8 mouse cellular contexts compared by ENCODE assay signal in the genomic region with DNA sequence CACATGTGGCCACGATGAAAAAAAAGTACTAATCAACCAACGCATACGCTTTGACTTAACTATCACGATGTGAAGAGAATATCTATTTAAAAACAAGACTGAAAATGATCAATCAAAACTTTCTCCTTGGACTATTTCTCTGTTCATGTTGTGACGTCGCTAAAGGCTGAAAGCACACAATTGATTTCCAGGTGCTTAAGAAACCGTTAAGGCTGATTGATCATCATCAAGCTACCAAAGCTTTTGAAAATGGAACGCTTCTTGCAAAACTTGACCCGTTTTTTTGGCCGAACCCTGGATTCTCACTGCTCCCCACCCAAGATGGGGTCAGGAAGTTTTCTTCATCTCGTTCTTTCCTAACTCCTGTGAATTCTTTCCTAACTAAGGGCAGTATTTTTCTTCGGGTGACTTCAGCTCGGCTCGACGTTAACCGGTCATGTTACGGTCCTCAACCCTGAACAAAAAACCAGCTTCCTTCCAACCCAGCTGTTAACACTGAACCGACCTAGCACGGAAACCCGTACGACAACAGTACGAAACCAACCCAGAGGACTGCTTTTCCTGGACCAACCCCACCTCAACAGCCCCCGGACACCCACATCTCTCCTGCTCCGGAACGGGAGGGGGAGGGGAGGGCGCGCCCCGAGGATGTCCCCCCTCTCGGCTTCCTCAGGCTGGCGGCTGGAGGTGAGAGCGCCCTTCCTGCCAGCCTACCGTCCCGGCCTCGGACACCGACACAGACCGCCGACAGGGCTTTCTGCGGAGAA. TPM values are rescaled to one million over a fixed set of nuclear protein-coding genes. Genes with fewer than 3 reads are reported as not detected.
DNase-seq lines count a peak whose midpoint lies in the region; ATAC-seq lines count a peak whose summit lies in the region.

No protein-coding gene starts in this region.

- H3K4me3 ChIP-seq in forebrain, embryonic 14.5 days (ENCODE audit: low read depth, low read length): peak overlapping the region; percentile 91
- H3K4me3 ChIP-seq in limb, embryonic 13.5 days: peak overlapping the region; percentile 95
- H3K4me3 ChIP-seq in neural tube, embryonic 13.5 days: peak overlapping the region; percentile 95

- H3K4me1 ChIP-seq in forebrain, embryonic 14.5 days (ENCODE audit: control insufficient read depth, insufficient read depth, low read length): peaks cover 7% of the 10 kb centered on the region; the same call in 1 of the 2 replicates
- H3K4me1 ChIP-seq in limb, embryonic 13.5 days: peaks cover 21% of the 10 kb centered on the region
- H3K4me1 ChIP-seq in neural tube, embryonic 13.5 days (replicated peaks): peaks cover 36% of the 10 kb centered on the region

- ATAC-seq in forebrain, embryonic 14.5 days: no peak
- ATAC-seq in limb, embryonic 13.5 days (ENCODE audit: low FRiP score, low read depth): no peak
- no peak; the same call in 1 of the 2 replicates for ATAC-seq in neural tube, embryonic 13.5 days (ENCODE audit: low read depth)

- intact Hi-C loops in left cerebral cortex, postnatal 25 days (cut with DNase I): loop anchor here (5.0 kb wide), 1 partner anchor 88 kb away; no protein-coding TSS in a partner anchor

- WGBS in forebrain, embryonic 14.5 days: under 1% methylated on average over 38 of the region's 38 CpGs
- whole genome bisulfite sequencing in limb, embryonic 13.5 days: under 1% methylated on average over 38 of the region's 38 CpGs
- under 1% methylated on average over 34 of the region's 38 CpGs for WGBS in neural tube, embryonic 13.5 days

- H3K4me2 ChIP-seq in forebrain, embryonic 14.5 days (ENCODE audit: low read length): peak overlapping the region; percentile 68
- H3K4me2 ChIP-seq in limb, embryonic 13.5 days (replicated peaks): peak overlapping the region; percentile 80
- H3K4me2 ChIP-seq in neural tube, embryonic 13.5 days: peak overlapping the region; percentile 81

- H3K36me3 ChIP-seq in forebrain, embryonic 14.5 days (ENCODE audit: control insufficient read depth, insufficient read depth, low read length): no peaks in the 10 kb centered on the region
- peaks cover 8% of the 10 kb centered on the region for H3K36me3 ChIP-seq in limb, embryonic 13.5 days
- H3K36me3 ChIP-seq in neural tube, embryonic 13.5 days: peaks cover 16% of the 10 kb centered on the region; the same call in 1 of the 2 replicates

- no peaks in the 10 kb centered on the region for H3K27me3 ChIP-seq in forebrain, embryonic 14.5 days (replicated peaks; ENCODE audit: control insufficient read depth, insufficient read depth, low read length)
- H3K27me3 ChIP-seq in limb, embryonic 13.5 days: no peaks in the 10 kb centered on the region
- H3K27me3 ChIP-seq in neural tube, embryonic 13.5 days: no peaks in the 10 kb centered on the region

- peak overlapping the region; percentile 88 for H3K9ac ChIP-seq in forebrain, embryonic 14.5 days (ENCODE audit: low read length)
- peak overlapping the region; percentile 93 for H3K9ac ChIP-seq in limb, embryonic 13.5 days
- H3K9ac ChIP-seq in neural tube, embryonic 13.5 days: peak overlapping the region; percentile 94

- peak overlapping the region; percentile 89 for H3K27ac ChIP-seq in forebrain, embryonic 14.5 days (ENCODE audit: low read depth, low read length)
- peak overlapping the region; percentile 93 for H3K27ac ChIP-seq in limb, embryonic 13.5 days
- H3K27ac ChIP-seq in neural tube, embryonic 13.5 days (replicated peaks): peak overlapping the region; percentile 94

- H3K9me3 ChIP-seq in forebrain, embryonic 14.5 days (replicated peaks; ENCODE audit: control insufficient read depth, low read length): peaks cover 9% of the 10 kb centered on the region; the same call in 1 of the 2 replicates
- H3K9me3 ChIP-seq in limb, embryonic 13.5 days: peaks cover 6% of the 10 kb centered on the region; the same call in 1 of the 2 replicates
- peaks cover 9% of the 10 kb centered on the region; the same call in 1 of the 2 replicates for H3K9me3 ChIP-seq in neural tube, embryonic 13.5 days

- DNase-seq in left cerebral cortex, adult 11 months (ENCODE audit: low spot score): peak; percentile 7
- DNase-seq in left cerebral cortex, postnatal 25 days (ENCODE audit: low spot score in 2 of 2): no peak
- peak; percentile 61 for DNase-seq in T-cell, adult 2 months (ENCODE audit: low spot score)
- peak; percentile 42 for DNase-seq in forebrain, embryonic 14.5 days (ENCODE audit: low spot score)
- DNase-seq in cerebellum, adult 9-11 months: no peak
- DNase-seq in layer of hippocampus, adult 8-10 months (ENCODE audit: low spot score in 2 of 2): no peak

RNA-seq across cellular contexts. Expression of gene Nck1, which starts 0.8 kb away (rescaled TPM):
- 10 to 100 TPM; 37.8 to 38.0 TPM for total RNA-seq in left cerebral cortex, postnatal 25 days (2021)
- 52.2 and 54.6 TPM in 2 replicates for polyA plus RNA-seq in forebrain, embryonic 14.5 days (2014; fragmentation: Nextera tagmentation; extraction: Ambion mirVana)
- 74.4 and 76.5 TPM in 2 replicates for polyA plus RNA-seq in limb, embryonic 13.5 days (2015; fragmentation: Nextera tagmentation; extraction: Ambion mirVana)
- polyA plus RNA-seq in neural tube, embryonic 13.5 days (2015; fragmentation: Nextera tagmentation; extraction: Ambion mirVana): 68.6 and 73.9 TPM in 2 replicates
- 10 to 100 TPM; 35.1 to 36.7 (median 35.7) TPM for total RNA-seq in layer of hippocampus, adult 8-10 months (2022)

RNA-seq across cellular contexts. Expression of gene Slc35g2, which starts 25.8 kb away (rescaled TPM):
- total RNA-seq in left cerebral cortex, postnatal 25 days (2021): 10 to 100 TPM; 19.0 to 19.1 TPM
- 8.6 and 9.5 TPM in 2 replicates for polyA plus RNA-seq in forebrain, embryonic 14.5 days (2014; fragmentation: Nextera tagmentation; extraction: Ambion mirVana)
- 2.7 TPM in 2 replicates for polyA plus RNA-seq in limb, embryonic 13.5 days (2015; fragmentation: Nextera tagmentation; extraction: Ambion mirVana)
- 14.0 and 15.1 TPM in 2 replicates for polyA plus RNA-seq in neural tube, embryonic 13.5 days (2015; fragmentation: Nextera tagmentation; extraction: Ambion mirVana)
- 10 to 100 TPM; 17.7 to 21.7 (median 20.7) TPM for total RNA-seq in layer of hippocampus, adult 8-10 months (2022)

RNA-seq across cellular contexts. Expression of gene Stag1, which starts 52.5 kb away (rescaled TPM):
- total RNA-seq in left cerebral cortex, postnatal 25 days (2021): 10 to 100 TPM; 42.3 to 49.7 TPM
- 36.4 and 50.7 TPM in 2 replicates for polyA plus RNA-seq in forebrain, embryonic 14.5 days (2014; fragmentation: Nextera tagmentation; extraction: Ambion mirVana)
- 52.5 and 55.4 TPM in 2 replicates for polyA plus RNA-seq in limb, embryonic 13.5 days (2015; fragmentation: Nextera tagmentation; extraction: Ambion mirVana)
- polyA plus RNA-seq in neural tube, embryonic 13.5 days (2015; fragmentation: Nextera tagmentation; extraction: Ambion mirVana): 36.3 and 38.1 TPM in 2 replicates
- total RNA-seq in layer of hippocampus, adult 8-10 months (2022): 10 to 100 TPM; 53.6 to 71.0 (median 63.8) TPM

RNA-seq across cellular contexts. Expression of gene Il20rb, which starts 58.5 kb away (rescaled TPM):
- total RNA-seq in left cerebral cortex, postnatal 25 days (2021): under 1 TPM; 0.18 to 0.28 TPM
- polyA plus RNA-seq in forebrain, embryonic 14.5 days (2014; fragmentation: Nextera tagmentation; extraction: Ambion mirVana): 0.50 and 0.79 TPM in 2 replicates
- 0.79 and 1.4 TPM in 2 replicates for polyA plus RNA-seq in limb, embryonic 13.5 days (2015; fragmentation: Nextera tagmentation; extraction: Ambion mirVana)
- 0.34 and 0.38 TPM in 2 replicates for polyA plus RNA-seq in neural tube, embryonic 13.5 days (2015; fragmentation: Nextera tagmentation; extraction: Ambion mirVana)
- 1 to 10 TPM; 2.5 to 4.9 (median 3.9) TPM for total RNA-seq in layer of hippocampus, adult 8-10 months (2022)

Comparison
In these comparisons a context has a peak if more than half of its experiments do, and no peak if none do; other contexts are left out.
1. DNase-seq: peak in left cerebral cortex, adult 11 months (single experiment), T-cell, adult 2 months (single experiment) and forebrain, embryonic 14.5 days (single experiment); none in left cerebral cortex, postnatal 25 days (0 of 2), cerebellum, adult 9-11 months (single experiment) and layer of hippocampus, adult 8-10 months (0 of 2).
2. Peak in every context shown above with its lines, with median percentiles within 50 percentile points of each other: H3K27ac ChIP-seq, H3K4me2 ChIP-seq, H3K4me3 ChIP-seq and H3K9ac ChIP-seq.